Mouse (Mus musculus) testis, adult 2 months (tissue): ENCODE measurements around the gene Ap1g2.

Experiments used
- CTCF ChIP-seq: fragments of 200-500 bp; IDR thresholded peaks from 2 replicates; pipeline ENCODE4 v1.5.1; 2012; ENCODE audit warnings: low read depth, mild to moderate bottlenecking, inconsistent platforms, low read length, moderate library complexity; ENCODE audit not compliant: control insufficient read depth, insufficient read depth, insufficient replicate concordance
- POLR2A ChIP-seq: fragments of 200-500 bp; IDR thresholded peaks from 2 replicates; pipeline ENCODE4 v1.6.1; 2012; ENCODE audit warnings: low read depth, mild to moderate bottlenecking, inconsistent platforms, low read length, moderate library complexity; ENCODE audit not compliant: control insufficient read depth

DNA sequence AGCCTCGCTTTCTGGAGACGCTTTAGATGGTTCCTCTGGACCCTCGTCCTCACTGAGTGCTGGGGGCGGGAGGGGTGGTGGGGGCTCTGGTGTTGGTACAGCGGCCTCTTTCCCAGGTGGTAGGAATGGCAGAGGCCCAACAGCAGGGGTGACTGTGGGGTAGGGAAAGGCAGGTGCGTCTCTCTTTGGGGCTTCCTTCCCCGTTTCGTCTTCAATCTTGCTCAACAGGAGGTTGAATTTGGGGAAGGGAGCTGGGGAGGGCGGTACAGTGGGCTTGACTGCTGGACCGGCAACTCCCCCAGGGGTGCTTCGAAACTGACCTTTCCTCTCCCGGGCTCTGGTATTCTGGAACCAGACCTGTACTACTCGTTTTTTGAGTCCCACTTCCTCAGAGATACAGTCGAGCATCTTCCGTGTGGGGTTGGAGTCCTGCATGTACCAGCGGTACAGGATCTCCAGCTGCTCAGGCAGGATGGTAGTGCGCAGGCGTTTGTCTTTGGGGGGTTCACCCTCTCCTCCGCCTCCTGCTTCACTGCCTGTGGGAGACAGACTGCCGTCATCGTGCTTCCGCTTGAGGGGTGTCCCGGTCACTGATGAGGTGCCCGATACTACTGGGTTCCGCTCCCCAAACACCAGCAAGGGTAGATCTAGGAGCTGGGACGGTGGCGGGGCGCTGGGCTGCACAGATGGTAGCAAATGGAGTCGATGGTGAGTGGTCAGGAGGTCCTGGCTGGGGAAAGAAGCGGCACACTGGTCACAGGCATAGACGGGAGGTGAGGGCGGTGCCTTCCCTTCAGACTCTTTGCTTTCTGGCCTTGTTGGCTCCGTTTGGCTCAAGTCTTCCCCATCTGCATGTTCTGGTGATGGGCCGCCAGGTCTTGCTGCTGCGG, 41.7 kb downstream of the Ap1g2 start:
- no peak for TF ChIP-seq CTCF
- no peak for TF ChIP-seq POLR2A
